In genomic region chr10:3740148-3740503, GRCm38 (mm10) we compare ENCODE assay signal across 8 mouse cellular contexts. TPM values are rescaled to one million over a fixed set of nuclear protein-coding genes. Genes with fewer than 3 reads are reported as not detected.
A peak's percentile ranks its signal among the peaks of the same experiment; 100 is the strongest.
DNase-seq lines count a peak whose midpoint lies in the region; ATAC-seq lines count a peak whose summit lies in the region.

Gene Plekhg1, plus strand, starts transcription at chr10:3740364.

- ATAC-seq in intestine, embryonic 14.5 days (replicated peaks; ENCODE audit: low FRiP score, low TSS enrichment, low read depth), result peak; percentile 83

- WGBS in intestine, embryonic 14.5 days, result 0% methylated on average over 28 of the region's 29 CpGs

- no peaks in the 10 kb centered on the region for H3K36me3 ChIP-seq in intestine, embryonic 14.5 days (ENCODE audit: control insufficient read depth, insufficient read depth, low read length)
- H3K36me3 ChIP-seq in megakaryocyte, embryonic 14.5 days (replicated peaks; ENCODE audit: low read length), result no peaks in the 10 kb centered on the region

- H3K9ac ChIP-seq in intestine, embryonic 14.5 days (ENCODE audit: low read length), result peak within 1 kb of the TSS; percentile 78

- H3K9me3 ChIP-seq in intestine, embryonic 14.5 days (ENCODE audit: control insufficient read depth, low read length), result no peaks in the 10 kb centered on the region
- H3K9me3 ChIP-seq in megakaryocyte, embryonic 14.5 days, result no peaks in the 10 kb centered on the region

- peak within 1 kb of the TSS; percentile 73 for H3K4me3 ChIP-seq in intestine, embryonic 14.5 days (ENCODE audit: low read depth, low read length)
- H3K4me3 ChIP-seq in megakaryocyte, embryonic 14.5 days (replicated peaks), result peak within 1 kb of the TSS; percentile 90

- H3K4me2 ChIP-seq in intestine, embryonic 14.5 days (ENCODE audit: low read length), result peak within 1 kb of the TSS; percentile 95

- intact Hi-C loops in left cerebral cortex, postnatal 14 days (cut with DNase I), result loop anchor here (2.0 to 5.0 kb wide), 2 partner anchors 167 to 202 kb away; no protein-coding TSS in a partner anchor

- DNase-seq in adrenal gland, adult 2 months, result peak; percentile 89
- peak; percentile 37 to 71 for DNase-seq in cerebellum, postnatal 4 days (ENCODE audit: low spot score in 2 of 2)
- peak; percentile 83 for DNase-seq in gastrocnemius, postnatal 25 days
- DNase-seq in intestine, embryonic 14.5 days (ENCODE audit: low spot score), result peak; percentile 86
- DNase-seq in left cerebral cortex, postnatal 14 days (ENCODE audit: low spot score in 2 of 2), result peak; percentile 44 to 58
- DNase-seq in right cerebral cortex, postnatal 14 days, result peak; percentile 60
- no peak for DNase-seq in adipocyte (ENCODE audit: low spot score)

- H3K4me1 ChIP-seq in intestine, embryonic 14.5 days (replicated peaks; ENCODE audit: control insufficient read depth, insufficient read depth, low read length), result 0 out of 2 replicates have a peak, but pooled peaks cover 3% of the 10 kb centered on the region
- H3K4me1 ChIP-seq in megakaryocyte, embryonic 14.5 days, result peaks cover 16% of the 10 kb centered on the region

- H3K27ac ChIP-seq in intestine, embryonic 14.5 days (ENCODE audit: low read depth), result peak within 1 kb of the TSS; percentile 84

- no peaks in the 10 kb centered on the region for H3K27me3 ChIP-seq in intestine, embryonic 14.5 days (replicated peaks; ENCODE audit: control insufficient read depth, insufficient read depth, low read length)
- H3K27me3 ChIP-seq in megakaryocyte, embryonic 14.5 days (replicated peaks), result peaks cover 29% of the 10 kb centered on the region

RNA-seq across cellular contexts. Expression of gene Plekhg1, which starts in this region (rescaled TPM):
- total RNA-seq in adrenal gland, adult 2 months (2021), result 1 to 10 TPM; 5.0 to 5.8 TPM
- polyA plus RNA-seq in adrenal gland, adult 2 months (2012; rRNA removed), result 1.5 and 1.7 TPM in 2 replicates
- 1 to 10 TPM; 3.4 to 3.8 TPM for total RNA-seq in gastrocnemius, postnatal 25 days (2021)
- polyA plus RNA-seq in intestine, embryonic 14.5 days (2014; fragmentation: Nextera tagmentation; extraction: Ambion mirVana), result 9.8 and 11.0 TPM in 2 replicates
- total RNA-seq in left cerebral cortex, postnatal 14 days (2021), result 10 to 100 TPM; 14.3 to 16.5 TPM
- 0.43 TPM in 1 of 2 replicates, not detected in the other for polyA plus RNA-seq in megakaryocyte, embryonic 14.5 days (2012; ENCODE audit: insufficient read depth, low replicate concordance)
